Mouse (Mus musculus): ENCODE results near the gene Pcbd1. TPM values are rescaled to one million over a fixed set of nuclear protein-coding genes. Genes with fewer than 3 reads are reported as not detected.

The Pcbd1 gene
- polyA plus RNA-seq, 1 experiment from 2014 or later: 134 TPM

- Histone ChIP-seq H3K4me2 (no peak overlapping the region), H3K9me3 (replicated peaks) (no peaks in the 10 kb centered on the region), H3K4me3 (replicated peaks) (no peak overlapping the region), H3K27ac (no peak overlapping the region), H3K36me3 (no peaks in the 10 kb centered on the region), H3K9ac (no peak overlapping the region), H3K27me3 (peaks cover 8% of the 10 kb centered on the region; the same call in 1 of the 2 replicates), H3K4me1 (replicated peaks) (peaks cover 27% of the 10 kb centered on the region)
- peak; percentile 41 for DNase-seq
- peak; percentile 35; the same call in 1 of the 2 replicates for ATAC-seq (ENCODE audit: low read depth)
- 8% methylated on average over 8 of the region's 8 CpGs for WGBS (ENCODE audit: insufficient replicate concordance)
Observed at GRCm38 (mm10) chr10:61068436-61069192, 20.5 kb upstream of the Pcbd1 start.

GRCm38 (mm10) chr10:61069248-61069647 lies 19.9 kb upstream of the Pcbd1 start:
- ATAC-seq (ENCODE audit: low read depth) (no peak), DNase-seq (no peak)
- H3K27ac ChIP-seq: no peak overlapping the region
- H3K9ac ChIP-seq: no peak overlapping the region
- no peaks in the 10 kb centered on the region for H3K9me3 ChIP-seq (replicated peaks)
- no peak overlapping the region for H3K4me3 ChIP-seq (replicated peaks)
- no peak overlapping the region for H3K4me2 ChIP-seq
- H3K27me3 ChIP-seq: peaks cover 8% of the 10 kb centered on the region; the same call in 1 of the 2 replicates
- H3K36me3 ChIP-seq: no peaks in the 10 kb centered on the region
- WGBS (ENCODE audit: insufficient replicate concordance): 22% methylated on average over 13 of the region's 13 CpGs
- H3K4me1 ChIP-seq (replicated peaks): peaks cover 23% of the 10 kb centered on the region

- WGBS (ENCODE audit: insufficient replicate concordance): 11% methylated on average over 16 of the region's 16 CpGs
- Histone ChIP-seq H3K9ac (no peak overlapping the region), H3K9me3 (replicated peaks) (no peaks in the 10 kb centered on the region), H3K4me1 (replicated peaks) (peaks cover 7% of the 10 kb centered on the region; the same call in 1 of the 2 replicates), H3K27ac (no peak overlapping the region), H3K4me3 (replicated peaks) (no peak overlapping the region), H3K36me3 (no peaks in the 10 kb centered on the region), H3K4me2 (no peak overlapping the region), H3K27me3 (peaks cover 8% of the 10 kb centered on the region; the same call in 1 of the 2 replicates)
- peak; percentile 36 for DNase-seq
- no peak for ATAC-seq (ENCODE audit: low read depth)
Observed at GRCm38 (mm10) chr10:61072324-61072723, 16.8 kb upstream of the Pcbd1 start.

- H3K4me2 ChIP-seq: no peak overlapping the region
- no peak overlapping the region for H3K4me3 ChIP-seq (replicated peaks)
- no peaks in the 10 kb centered on the region for H3K9me3 ChIP-seq (replicated peaks)
- WGBS (ENCODE audit: insufficient replicate concordance): 9% methylated on average over 1 of the region's 1 CpGs
- H3K9ac ChIP-seq: no peak overlapping the region
- H3K27me3 ChIP-seq: peaks cover 8% of the 10 kb centered on the region; the same call in 1 of the 2 replicates
- ATAC-seq (ENCODE audit: low read depth) (no peak), DNase-seq (no peak)
- no peak overlapping the region for H3K27ac ChIP-seq
- no peaks in the 10 kb centered on the region for H3K36me3 ChIP-seq
- no peaks in the 10 kb centered on the region for H3K4me1 ChIP-seq (replicated peaks)
Observed at GRCm38 (mm10) chr10:61074643-61075042, 14.5 kb upstream of the Pcbd1 start.

- H3K27me3 ChIP-seq: peaks cover 5% of the 10 kb centered on the region; the same call in 1 of the 2 replicates
- ATAC-seq (ENCODE audit: low read depth): no peak
- H3K4me1 ChIP-seq (replicated peaks): peaks cover 8% of the 10 kb centered on the region
- no peak overlapping the region for H3K9ac ChIP-seq
- no peaks in the 10 kb centered on the region for H3K36me3 ChIP-seq
- no peak overlapping the region for H3K27ac ChIP-seq
- no peak overlapping the region for H3K4me3 ChIP-seq (replicated peaks)
- 71% methylated on average over 3 of the region's 3 CpGs for WGBS (ENCODE audit: insufficient replicate concordance)
- H3K4me2 ChIP-seq: no peak overlapping the region
- DNase-seq: no peak
- H3K9me3 ChIP-seq (replicated peaks): no peaks in the 10 kb centered on the region
Observed at GRCm38 (mm10) chr10:61075607-61076006, 13.5 kb upstream of the Pcbd1 start.

GRCm38 (mm10) chr10:61080227-61080930 lies 8.8 kb upstream of the Pcbd1 start:
- ATAC-seq (ENCODE audit: low read depth): peak; percentile 92
- H3K9me3 ChIP-seq (replicated peaks): no peaks in the 10 kb centered on the region
- no peak overlapping the region for H3K27ac ChIP-seq
- no peaks in the 10 kb centered on the region for H3K36me3 ChIP-seq
- DNase-seq: peak; percentile 61
- H3K4me3 ChIP-seq (replicated peaks): peak overlapping the region; percentile 21; the same call in 1 of the 2 replicates
- peaks cover 16% of the 10 kb centered on the region for H3K4me1 ChIP-seq (replicated peaks)
- no peaks in the 10 kb centered on the region for H3K27me3 ChIP-seq
- 35% methylated on average over 14 of the region's 14 CpGs for WGBS (ENCODE audit: insufficient replicate concordance)
- H3K4me2 ChIP-seq: peak overlapping the region; percentile 45
- H3K9ac ChIP-seq: no peak overlapping the region

- 78% methylated on average over 11 of the region's 11 CpGs for WGBS (ENCODE audit: insufficient replicate concordance)
- Histone ChIP-seq H3K27ac (no peak overlapping the region), H3K27me3 (no peaks in the 10 kb centered on the region), H3K9me3 (replicated peaks) (no peaks in the 10 kb centered on the region), H3K4me2 (peak overlapping the region; percentile 45), H3K36me3 (no peaks in the 10 kb centered on the region), H3K9ac (no peak overlapping the region), H3K4me1 (replicated peaks) (peaks cover 16% of the 10 kb centered on the region), H3K4me3 (replicated peaks) (no peak overlapping the region)
- DNase-seq: no peak
- no peak for ATAC-seq (ENCODE audit: low read depth)
Observed at GRCm38 (mm10) chr10:61080931-61081255, 8.2 kb upstream of the Pcbd1 start.

GRCm38 (mm10) chr10:61085364-61085763 lies 3.8 kb upstream of the Pcbd1 start:
- H3K27ac ChIP-seq: no peak overlapping the region
- H3K36me3 ChIP-seq: no peaks in the 10 kb centered on the region
- H3K9me3 ChIP-seq (replicated peaks): no peaks in the 10 kb centered on the region
- ATAC-seq (ENCODE audit: low read depth) (no peak), DNase-seq (no peak)
- WGBS (ENCODE audit: insufficient replicate concordance): 85% methylated on average over 2 of the region's 2 CpGs
- H3K27me3 ChIP-seq: no peaks in the 10 kb centered on the region
- no peak overlapping the region for H3K4me2 ChIP-seq
- no peak overlapping the region for H3K4me3 ChIP-seq (replicated peaks)
- peaks cover 32% of the 10 kb centered on the region for H3K4me1 ChIP-seq (replicated peaks)
- H3K9ac ChIP-seq: no peak overlapping the region

GRCm38 (mm10) chr10:61086502-61086901 lies 2.6 kb upstream of the Pcbd1 start:
- peaks cover 29% of the 10 kb centered on the region for H3K4me1 ChIP-seq (replicated peaks)
- 48% methylated on average over 3 of the region's 3 CpGs for WGBS (ENCODE audit: insufficient replicate concordance)
- no peak overlapping the region for H3K27ac ChIP-seq
- DNase-seq (no peak), ATAC-seq (ENCODE audit: low read depth) (no peak)
- H3K9ac ChIP-seq: no peak overlapping the region
- H3K4me3 ChIP-seq (replicated peaks): no peak overlapping the region
- no peaks in the 10 kb centered on the region for H3K36me3 ChIP-seq
- no peaks in the 10 kb centered on the region for H3K27me3 ChIP-seq
- H3K9me3 ChIP-seq (replicated peaks): no peaks in the 10 kb centered on the region
- no peak overlapping the region for H3K4me2 ChIP-seq

GRCm38 (mm10) chr10:61088468-61088867 lies 663 bp upstream of the Pcbd1 start:
- Histone ChIP-seq H3K9ac (no peak overlapping the region), H3K4me3 (replicated peaks) (no peak overlapping the region), H3K27me3 (no peaks in the 10 kb centered on the region), H3K9me3 (replicated peaks) (no peaks in the 10 kb centered on the region), H3K4me2 (no peak overlapping the region), H3K36me3 (no peaks in the 10 kb centered on the region), H3K27ac (no peak overlapping the region), H3K4me1 (replicated peaks) (peaks cover 29% of the 10 kb centered on the region)
- DNase-seq: no peak
- ATAC-seq (ENCODE audit: low read depth): no peak
- 83% methylated on average over 3 of the region's 3 CpGs for WGBS (ENCODE audit: insufficient replicate concordance)

- Histone ChIP-seq H3K27ac (no peak overlapping the region), H3K4me3 (replicated peaks) (no peak overlapping the region), H3K9ac (no peak overlapping the region), H3K27me3 (no peaks in the 10 kb centered on the region), H3K4me1 (replicated peaks) (peaks cover 23% of the 10 kb centered on the region), H3K36me3 (0 out of 2 replicates have a peak, but pooled peaks cover 6% of the 10 kb centered on the region), H3K4me2 (no peak overlapping the region), H3K9me3 (replicated peaks) (no peaks in the 10 kb centered on the region)
- DNase-seq: no peak
- ATAC-seq (ENCODE audit: low read depth): no peak
- 77% methylated on average over 6 of the region's 6 CpGs for WGBS (ENCODE audit: insufficient replicate concordance)
Observed at GRCm38 (mm10) chr10:61091866-61092265, 2.7 kb downstream of the Pcbd1 start.
